Mouse (Mus musculus): ENCODE measurements at regions not wholly inside any gene's neighbourhood (a gene's known extent, or its start where the extent isn't known, plus 50 kb on each side); places are given as distances from the start of the nearest gene placed in this dataset.

DNA sequence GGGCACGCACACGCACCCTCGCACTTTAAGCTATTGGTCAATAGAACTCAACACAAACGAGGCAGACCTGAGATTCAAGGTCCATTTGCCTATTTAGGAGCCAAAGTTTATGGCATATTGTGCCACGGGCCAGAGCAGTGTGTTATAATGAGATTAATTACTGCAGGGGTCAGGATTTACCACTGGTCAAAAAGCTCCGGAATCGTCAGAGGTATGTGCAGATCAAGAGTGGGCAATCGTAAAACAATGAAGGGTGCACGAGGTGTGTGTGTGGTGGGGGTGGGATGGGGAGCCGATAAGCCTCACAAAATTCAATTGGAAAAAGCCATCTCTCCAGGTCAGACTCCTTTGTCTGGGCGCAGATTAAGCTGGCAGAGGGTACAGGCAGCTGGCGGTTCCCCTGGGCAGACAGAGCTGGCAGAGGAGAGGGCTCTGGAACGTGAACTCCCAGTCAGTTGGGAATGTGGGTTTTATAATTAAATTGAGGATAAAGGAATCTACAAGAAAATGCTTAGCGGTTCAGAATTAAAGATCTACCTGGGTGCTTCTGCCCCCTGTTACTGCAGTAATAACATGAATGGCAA is 97.4 kb upstream of the Itga6 start:
- Histone ChIP-seq H3K36me3 (replicated peaks) (no peaks in the 10 kb centered on the region), H3K4me1 (peaks cover 24% of the 10 kb centered on the region), H3K9me3 (no peaks in the 10 kb centered on the region), H3K4me3 (replicated peaks) (no peak overlapping the region), H3K27ac (no peak overlapping the region), H3K4me2 (no peak overlapping the region), H3K9ac (no peak overlapping the region), H3K27me3 (no peaks in the 10 kb centered on the region)
- WGBS = 64% methylated on average over 14 of the region's 14 CpGs
- no peak; the same call in 1 of the 2 replicates for ATAC-seq (ENCODE audit: low FRiP score)

DNA sequence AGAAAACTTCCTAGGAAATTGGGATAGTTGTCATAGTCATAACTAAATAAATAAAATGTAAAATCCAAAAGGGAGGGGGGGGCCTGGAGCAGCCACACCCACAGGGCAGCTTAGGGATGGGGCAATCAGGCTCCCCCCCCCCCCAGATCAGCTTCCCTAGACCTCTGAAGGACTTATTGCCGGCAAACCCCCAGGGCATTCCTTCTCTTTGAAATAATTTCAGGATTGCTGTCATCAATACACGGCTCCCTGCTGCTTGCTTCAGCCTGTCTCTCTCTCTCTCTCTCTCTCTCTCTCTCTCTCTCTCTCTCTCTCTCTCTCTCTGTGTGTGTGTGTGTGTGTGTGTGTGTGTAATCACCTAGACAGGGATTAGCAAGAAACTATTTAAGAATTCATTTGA is 93.8 kb upstream of the Itga6 start:
- no peaks in the 10 kb centered on the region; the same call in 1 of the 2 replicates for H3K27me3 ChIP-seq
- no peak overlapping the region for H3K9ac ChIP-seq
- H3K9me3 ChIP-seq = no peaks in the 10 kb centered on the region
- peaks cover 49% of the 10 kb centered on the region for H3K4me1 ChIP-seq
- 7% methylated on average over 2 of the region's 2 CpGs for WGBS
- ATAC-seq (ENCODE audit: low FRiP score) = no peak
- H3K36me3 ChIP-seq (replicated peaks) = no peaks in the 10 kb centered on the region
- H3K27ac ChIP-seq = peak overlapping the region; percentile 80
- H3K4me3 ChIP-seq (replicated peaks) = no peak overlapping the region
- peak overlapping the region; percentile 30; the same call in 1 of the 2 replicates for H3K4me2 ChIP-seq

DNA sequence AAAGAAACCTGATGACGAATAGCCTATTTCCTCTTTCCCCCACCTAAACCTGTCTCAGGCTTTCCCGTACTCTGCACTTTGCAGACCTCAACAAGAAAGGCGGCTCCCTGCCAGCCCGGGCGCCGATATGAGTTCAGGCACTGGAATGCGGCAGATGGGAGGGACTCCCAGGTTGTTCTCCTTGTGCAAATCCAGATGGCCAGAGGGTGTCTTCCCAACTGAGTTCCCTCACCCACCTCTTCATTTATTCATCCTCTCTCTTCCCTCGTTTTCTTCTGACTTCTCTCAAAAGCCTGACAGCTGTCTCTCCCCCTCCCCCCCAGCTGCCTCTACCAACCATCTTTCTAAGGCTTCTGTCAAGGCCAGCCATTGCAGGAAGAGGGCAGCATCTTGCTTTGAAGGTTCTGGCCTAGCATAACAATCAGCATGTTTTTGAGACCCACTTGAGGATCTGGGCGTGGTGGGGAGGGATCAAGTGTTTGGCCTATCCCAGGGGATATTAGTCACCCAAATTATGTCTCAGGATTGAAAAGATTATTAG is 93.1 kb upstream of the Itga6 start:
- no peak overlapping the region for H3K4me3 ChIP-seq (replicated peaks)
- H3K4me2 ChIP-seq = peak overlapping the region; percentile 30
- no peak; the same call in 1 of the 2 replicates for ATAC-seq (ENCODE audit: low FRiP score)
- H3K4me1 ChIP-seq = peaks cover 50% of the 10 kb centered on the region
- H3K9me3 ChIP-seq = no peaks in the 10 kb centered on the region
- H3K36me3 ChIP-seq (replicated peaks) = no peaks in the 10 kb centered on the region
- H3K9ac ChIP-seq = no peak overlapping the region
- 8% methylated on average over 9 of the region's 9 CpGs for WGBS
- peak overlapping the region; percentile 80 for H3K27ac ChIP-seq
- no peaks in the 10 kb centered on the region; the same call in 1 of the 2 replicates for H3K27me3 ChIP-seq

DNA sequence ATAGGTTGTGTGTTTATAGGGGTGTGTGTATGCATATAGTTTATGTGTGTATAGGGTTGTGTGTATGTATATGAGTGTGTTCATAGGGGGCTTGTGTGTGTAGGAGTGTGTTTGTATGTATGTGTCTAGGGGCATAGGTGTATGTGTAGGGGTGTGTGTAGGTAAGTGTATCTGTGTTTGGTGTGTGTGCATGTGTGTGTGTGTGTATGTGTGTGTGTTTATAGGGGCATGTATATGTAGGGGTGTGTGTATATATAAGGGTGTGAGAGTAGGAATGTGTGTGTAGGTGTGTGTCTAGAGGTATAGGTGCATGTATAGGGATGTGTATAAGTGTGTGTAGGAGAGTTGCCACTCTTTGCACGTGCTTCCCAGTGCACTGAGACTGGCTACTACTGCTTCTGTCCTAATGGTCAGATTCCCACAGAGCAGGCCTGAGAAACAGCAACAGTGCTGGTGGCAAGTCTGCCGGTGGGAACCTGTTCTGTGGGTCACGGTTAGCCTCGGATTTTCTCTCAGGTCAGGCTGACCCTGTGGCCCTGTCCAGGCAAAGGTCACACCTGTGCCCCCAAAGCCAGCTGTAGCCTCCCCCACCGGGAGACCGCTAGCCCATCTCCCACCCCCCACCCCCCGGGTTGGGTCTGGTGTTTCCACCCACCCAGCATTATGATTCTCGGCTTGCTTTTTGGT is 90.5 kb upstream of the Itga6 start:
- peaks cover 47% of the 10 kb centered on the region for H3K4me1 ChIP-seq
- no peak overlapping the region for H3K9ac ChIP-seq
- 0 out of 2 replicates have a peak, but pooled peaks have one; percentile 15 for ATAC-seq (ENCODE audit: low FRiP score)
- no peak overlapping the region for H3K4me3 ChIP-seq (replicated peaks)
- 6% methylated on average over 8 of the region's 8 CpGs for WGBS
- peak overlapping the region; percentile 86 for H3K27ac ChIP-seq
- H3K4me2 ChIP-seq = peak overlapping the region; percentile 59; the same call in 1 of the 2 replicates
- no peaks in the 10 kb centered on the region for H3K9me3 ChIP-seq
- H3K36me3 ChIP-seq (replicated peaks) = no peaks in the 10 kb centered on the region
- no peaks in the 10 kb centered on the region; the same call in 1 of the 2 replicates for H3K27me3 ChIP-seq

DNA sequence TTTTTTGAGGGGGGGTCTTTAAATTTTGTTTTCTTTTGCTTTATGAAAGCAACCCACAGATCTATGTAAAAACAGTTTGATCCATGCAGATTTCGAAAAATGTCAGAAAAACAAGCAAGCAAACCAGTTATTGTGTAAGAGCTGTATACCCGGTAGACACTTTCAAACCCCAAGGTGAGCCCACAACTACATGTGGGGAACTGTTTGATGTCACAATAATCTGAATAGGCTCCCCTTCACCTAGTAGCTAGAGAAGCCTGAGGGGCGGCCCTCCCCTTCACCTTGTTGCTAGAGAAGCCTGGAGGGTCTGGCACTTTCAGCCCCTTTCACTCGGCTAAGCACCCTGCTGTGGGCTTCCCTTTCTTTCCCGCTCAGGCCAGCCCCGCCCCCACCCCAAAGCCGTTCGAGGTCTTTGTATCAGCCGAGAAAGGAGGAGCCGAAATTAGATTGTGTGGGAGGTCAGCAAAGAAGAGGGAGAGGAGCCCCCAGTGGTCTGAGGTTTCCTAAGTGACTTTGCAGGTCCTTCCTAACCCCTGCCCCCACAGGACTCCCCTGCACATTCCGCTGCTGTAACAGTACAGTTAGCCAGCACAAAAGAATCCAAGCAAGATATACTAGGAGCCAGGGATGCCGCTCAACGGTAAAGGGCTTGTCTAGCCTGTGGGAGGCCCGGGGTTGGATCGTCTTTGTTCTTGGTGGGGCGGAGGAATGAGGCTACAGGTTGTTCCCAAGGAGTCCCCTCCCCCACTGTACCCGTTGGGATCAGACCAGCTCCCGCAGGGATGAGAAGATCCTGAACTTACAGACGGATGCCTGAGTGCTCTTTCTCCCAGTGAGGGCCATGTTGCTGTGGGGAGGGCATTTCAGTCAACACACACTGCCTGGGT is 89.7 kb upstream of the Itga6 start:
- no peaks in the 10 kb centered on the region for H3K9me3 ChIP-seq
- peak; percentile 77 for ATAC-seq (ENCODE audit: low FRiP score)
- peak overlapping the region; percentile 48 for H3K9ac ChIP-seq
- peak overlapping the region; percentile 59 for H3K4me2 ChIP-seq
- peaks cover 44% of the 10 kb centered on the region for H3K4me1 ChIP-seq
- no peaks in the 10 kb centered on the region for H3K36me3 ChIP-seq (replicated peaks)
- 2% methylated on average over 18 of the region's 19 CpGs for WGBS
- peak overlapping the region; percentile 86 for H3K27ac ChIP-seq
- peak overlapping the region; percentile 27 for H3K4me3 ChIP-seq (replicated peaks)
- no peaks in the 10 kb centered on the region; the same call in 1 of the 2 replicates for H3K27me3 ChIP-seq

DNA sequence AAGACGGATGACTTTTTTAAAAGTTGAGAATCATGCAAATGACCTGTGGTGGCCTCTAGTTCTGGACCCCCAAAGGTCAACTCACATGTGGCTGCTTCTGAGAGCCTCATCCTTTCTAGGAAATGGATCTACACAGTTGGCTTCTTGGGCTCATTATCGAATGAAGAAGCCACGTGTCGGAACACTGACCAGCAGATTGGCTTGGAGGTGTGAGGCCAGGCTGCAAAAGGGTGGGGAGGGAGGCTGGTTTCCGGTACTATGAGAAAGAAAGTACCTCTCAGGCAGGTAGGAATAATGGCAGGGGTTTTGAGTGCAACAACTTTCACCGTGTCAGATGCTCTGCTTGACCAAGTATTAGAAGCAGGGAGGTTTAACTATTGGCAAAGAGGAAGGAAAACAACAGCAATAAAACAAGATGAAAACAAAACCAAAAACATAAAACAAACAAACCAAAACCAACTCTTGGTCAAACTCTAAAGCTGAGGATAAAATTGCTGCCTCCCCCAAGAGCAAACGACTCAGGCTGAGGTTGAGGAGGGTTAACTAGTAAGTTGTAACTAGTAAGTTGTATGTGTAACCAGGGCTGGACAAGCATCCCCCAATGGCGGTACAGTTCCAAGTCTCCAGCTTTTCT is 88.7 kb upstream of the Itga6 start:
- Histone ChIP-seq H3K4me1 (peaks cover 38% of the 10 kb centered on the region), H3K4me3 (replicated peaks) (no peak overlapping the region), H3K36me3 (replicated peaks) (no peaks in the 10 kb centered on the region), H3K4me2 (peak overlapping the region; percentile 59), H3K27ac (no peak overlapping the region), H3K9me3 (no peaks in the 10 kb centered on the region), H3K27me3 (no peaks in the 10 kb centered on the region; the same call in 1 of the 2 replicates), H3K9ac (no peak overlapping the region)
- no peak for ATAC-seq (ENCODE audit: low FRiP score)
- 54% methylated on average over 8 of the region's 8 CpGs for WGBS

DNA sequence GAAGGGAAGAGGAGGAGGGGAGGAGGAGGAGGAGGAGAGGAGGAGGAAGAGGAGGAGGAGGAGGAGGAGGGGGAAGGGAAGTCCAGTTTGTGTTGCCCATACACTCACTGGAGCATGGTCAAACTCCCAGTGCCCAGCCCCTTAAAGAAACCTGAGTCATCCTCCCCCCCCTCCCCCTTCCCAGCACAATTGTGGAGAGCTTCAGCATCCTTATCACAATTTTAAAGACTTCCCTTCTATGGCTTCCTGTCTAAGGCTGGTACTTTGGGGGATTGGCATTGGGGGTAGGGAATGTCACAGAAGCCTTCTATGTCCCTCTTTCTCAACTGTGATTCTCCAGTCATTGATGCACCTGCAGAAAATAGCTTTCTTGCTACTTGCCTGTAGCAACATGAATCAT is 84.0 kb upstream of the Itga6 start:
- Histone ChIP-seq H3K27me3 (no peaks in the 10 kb centered on the region), H3K36me3 (replicated peaks) (no peaks in the 10 kb centered on the region), H3K4me2 (no peak overlapping the region), H3K9ac (no peak overlapping the region), H3K4me1 (peaks cover 3% of the 10 kb centered on the region; the same call in 1 of the 2 replicates), H3K9me3 (no peaks in the 10 kb centered on the region), H3K4me3 (replicated peaks) (no peak overlapping the region), H3K27ac (no peak overlapping the region)
- no peak for ATAC-seq (ENCODE audit: low FRiP score)

DNA sequence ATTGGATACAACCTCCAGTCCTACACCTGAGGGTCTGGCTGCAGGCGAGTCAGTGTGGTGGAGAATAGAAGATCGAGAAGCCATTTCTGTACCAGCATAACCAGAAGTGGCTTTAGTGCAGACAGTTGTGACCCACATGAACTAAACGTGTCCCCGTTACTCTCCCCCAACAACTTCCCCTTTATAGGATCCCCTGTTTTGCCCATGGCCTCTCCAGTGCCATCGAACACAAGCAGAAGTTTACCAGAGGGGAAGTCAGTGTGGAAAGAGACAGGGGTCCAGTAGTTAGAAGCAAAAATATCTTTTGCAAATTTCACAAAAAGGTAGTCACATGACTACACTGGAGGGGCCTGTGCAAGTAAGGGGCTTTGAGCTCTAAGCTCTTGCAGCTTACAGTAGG is 83.4 kb upstream of the Itga6 start:
- no peak for ATAC-seq (ENCODE audit: low FRiP score)
- Histone ChIP-seq H3K4me3 (replicated peaks) (no peak overlapping the region), H3K9ac (no peak overlapping the region), H3K4me2 (no peak overlapping the region), H3K4me1 (no peaks in the 10 kb centered on the region), H3K27me3 (no peaks in the 10 kb centered on the region), H3K27ac (no peak overlapping the region), H3K9me3 (no peaks in the 10 kb centered on the region), H3K36me3 (replicated peaks) (no peaks in the 10 kb centered on the region)
- WGBS = 97% methylated on average over 5 of the region's 5 CpGs

DNA sequence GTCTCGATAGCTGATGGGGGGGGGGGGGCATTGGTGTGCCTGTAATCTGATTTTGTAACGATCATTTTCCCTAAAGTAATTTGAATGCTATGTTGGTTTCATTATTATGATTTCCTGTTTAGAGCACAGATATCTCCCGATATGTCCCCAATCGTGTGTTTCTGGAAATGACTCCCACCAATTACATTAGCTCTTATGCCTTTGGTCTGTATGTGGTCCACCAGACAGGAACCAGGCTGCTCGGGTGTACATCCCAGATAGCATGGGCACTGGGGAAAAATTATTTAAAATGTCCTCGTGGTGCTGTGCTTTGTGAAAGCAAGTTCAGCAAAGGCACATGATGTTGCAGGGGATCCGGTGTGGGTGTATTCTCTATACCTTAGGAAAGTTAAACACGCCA is 82.0 kb upstream of the Itga6 start:
- Histone ChIP-seq H3K4me1 (no peaks in the 10 kb centered on the region), H3K9ac (no peak overlapping the region), H3K4me3 (replicated peaks) (no peak overlapping the region), H3K4me2 (no peak overlapping the region), H3K27me3 (no peaks in the 10 kb centered on the region), H3K36me3 (replicated peaks) (no peaks in the 10 kb centered on the region), H3K27ac (no peak overlapping the region), H3K9me3 (no peaks in the 10 kb centered on the region)
- no peak for ATAC-seq (ENCODE audit: low FRiP score)
- 87% methylated on average over 8 of the region's 8 CpGs for WGBS

DNA sequence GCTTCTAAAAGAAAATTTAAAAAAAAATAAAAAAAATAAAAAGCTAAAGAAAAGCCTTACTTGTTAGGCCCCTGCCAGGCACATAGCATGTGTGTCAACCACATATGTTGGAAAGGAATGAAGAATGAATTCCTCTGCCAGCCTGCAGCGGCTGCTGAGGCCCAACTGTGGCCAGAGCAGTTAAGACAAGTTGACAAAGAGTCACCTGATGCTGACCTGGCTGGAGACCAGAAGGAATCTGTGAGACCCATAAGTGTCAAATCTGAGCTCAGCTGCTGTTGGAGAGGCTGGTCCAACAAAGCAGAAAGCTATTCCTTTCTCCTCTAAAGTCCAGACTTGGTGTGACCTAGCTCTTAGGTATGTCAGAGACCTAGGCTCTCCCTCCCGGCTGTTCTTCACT is 78.5 kb upstream of the Itga6 start:
- ATAC-seq (ENCODE audit: low FRiP score) = no peak
- Histone ChIP-seq H3K4me3 (replicated peaks) (no peak overlapping the region), H3K36me3 (replicated peaks) (no peaks in the 10 kb centered on the region), H3K9ac (no peak overlapping the region), H3K4me2 (no peak overlapping the region), H3K4me1 (no peaks in the 10 kb centered on the region), H3K9me3 (no peaks in the 10 kb centered on the region), H3K27me3 (no peaks in the 10 kb centered on the region), H3K27ac (no peak overlapping the region)
- 84% methylated on average over 2 of the region's 2 CpGs for WGBS

DNA sequence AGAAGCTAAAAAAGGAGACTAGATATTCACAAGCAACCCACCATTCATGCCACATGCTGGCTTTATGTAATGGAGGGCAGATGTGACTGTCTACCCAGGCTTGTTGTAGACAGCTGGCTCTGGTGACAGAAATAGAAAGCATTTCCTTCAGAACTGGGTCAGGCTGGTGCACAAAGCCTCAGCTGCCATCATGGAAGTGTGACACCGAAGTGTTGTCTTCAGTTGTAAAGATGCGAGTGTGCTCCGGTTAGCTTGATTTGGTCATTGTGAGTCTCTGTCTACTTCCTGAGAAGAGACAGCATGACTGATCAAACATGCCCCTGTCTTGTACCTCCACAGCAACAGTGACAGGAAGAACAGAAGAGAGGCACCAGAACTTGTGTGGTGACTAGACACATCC is 77.7 kb upstream of the Itga6 start:
- Histone ChIP-seq H3K4me3 (replicated peaks) (no peak overlapping the region), H3K9ac (no peak overlapping the region), H3K36me3 (replicated peaks) (no peaks in the 10 kb centered on the region), H3K27me3 (no peaks in the 10 kb centered on the region), H3K9me3 (no peaks in the 10 kb centered on the region), H3K4me1 (peaks cover under 1% of the 10 kb centered on the region; the same call in 1 of the 2 replicates), H3K27ac (no peak overlapping the region), H3K4me2 (no peak overlapping the region)
- ATAC-seq (ENCODE audit: low FRiP score) = no peak
- WGBS = 100% methylated on average over 3 of the region's 3 CpGs
